Mouse (Mus musculus) splenic B cell, adult 2 months (primary cell): Measurements from ENCODE around the gene Rab11a.

Experiments used
- DNase-seq: peaks from one replicate; pipeline ENCODE4 v3.0.0-alpha.2; 2011; ENCODE audit warnings: low read depth, low spot score
- H3K27me3 ChIP-seq: 2 replicates; pipeline ENCODE4 v1.6.1; 2012; ENCODE audit warnings: mild to moderate bottlenecking, low read length, moderate library complexity, mixed read lengths; ENCODE audit not compliant: control insufficient read depth, poor library complexity, insufficient read depth, severe bottlenecking
- H3K36me3 ChIP-seq: 2 replicates; pipeline ENCODE4 v1.6.1; 2012; ENCODE audit warnings: mild to moderate bottlenecking, low read length, moderate library complexity, mixed read lengths; ENCODE audit not compliant: control insufficient read depth, poor library complexity, insufficient read depth, severe bottlenecking

Rab11a gene

DNA sequence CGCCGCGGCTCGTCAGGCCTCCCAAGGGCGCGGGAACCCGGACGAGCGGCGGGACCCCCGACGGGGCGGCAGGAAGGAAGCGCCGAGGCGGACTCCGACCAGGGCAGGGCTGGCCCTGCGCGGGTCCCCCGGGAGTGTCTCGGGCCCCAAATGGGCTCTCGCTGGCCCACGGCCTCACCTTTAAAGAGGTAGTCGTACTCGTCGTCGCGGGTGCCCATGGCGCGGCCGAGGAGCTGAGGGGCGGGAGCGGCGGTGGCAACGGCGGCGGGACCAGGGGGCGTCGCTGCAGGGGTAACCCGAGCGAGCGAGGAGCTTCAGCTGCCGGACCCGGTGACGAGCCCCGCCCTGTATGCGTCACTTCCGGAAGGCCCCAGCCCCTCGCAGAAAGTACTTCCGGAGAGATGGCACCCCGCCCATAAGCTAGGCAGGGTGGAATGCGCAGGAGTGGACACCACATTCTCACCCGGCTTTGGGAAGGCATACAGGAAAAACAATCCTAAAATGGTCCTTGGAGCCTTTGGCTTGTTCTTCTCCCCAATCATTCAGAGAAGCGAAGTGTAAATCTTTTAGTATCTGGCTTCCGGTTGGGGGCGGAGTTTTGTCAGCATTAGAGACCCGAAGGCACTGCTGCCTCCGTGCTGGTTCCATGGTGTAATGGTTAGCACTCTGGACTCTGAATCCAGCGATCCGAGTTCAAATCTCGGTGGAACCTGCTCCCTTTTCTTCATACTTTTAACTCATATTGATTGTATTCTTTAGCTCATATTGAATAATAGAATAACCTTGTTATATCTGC, at the start of gene Rab11a:
Rab11a (minus strand) TSS at position 353 of the 796 bp plus-strand sequence.
- DNase-seq, result peak; percentile 97
- Histone ChIP-seq H3K36me3 (no peaks in the 10 kb centered on the region), H3K27me3 (no peaks in the 10 kb centered on the region)

- Histone ChIP-seq H3K36me3 (no peaks in the 10 kb centered on the region), H3K27me3 (no peaks in the 10 kb centered on the region)
- DNase-seq, result no peak
These were observed 48.8 kb upstream of the Rab11a start for GRCm38 (mm10) chr9:64786216-64786905.

DNA sequence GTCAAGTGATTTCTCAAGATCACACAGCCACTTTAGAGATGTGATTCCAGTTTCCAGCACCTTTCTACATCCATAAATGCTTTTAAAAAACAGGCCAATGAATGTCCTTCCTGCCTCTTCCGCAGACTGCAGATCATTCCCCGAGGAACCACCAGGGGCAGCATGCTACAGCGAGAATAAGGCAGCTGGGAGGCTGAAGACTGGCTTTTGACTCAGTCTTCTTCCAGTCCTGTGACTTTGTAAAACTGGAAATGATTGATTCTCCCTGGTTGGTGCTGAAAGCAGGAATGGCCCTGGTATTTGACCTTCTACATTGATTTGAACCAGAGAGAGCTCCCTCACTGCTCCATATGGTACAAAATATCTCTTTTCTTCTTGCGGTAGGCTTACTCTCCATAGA, 47.3 kb upstream of the Rab11a start:
- Histone ChIP-seq H3K36me3 (no peaks in the 10 kb centered on the region), H3K27me3 (no peaks in the 10 kb centered on the region)
- DNase-seq, result peak; percentile 89

GRCm38 (mm10) chr9:64783511-64783910, 46.0 kb upstream of the Rab11a start:
- H3K36me3 ChIP-seq, result no peaks in the 10 kb centered on the region
- DNase-seq, result no peak
- no peaks in the 10 kb centered on the region for H3K27me3 ChIP-seq

DNA sequence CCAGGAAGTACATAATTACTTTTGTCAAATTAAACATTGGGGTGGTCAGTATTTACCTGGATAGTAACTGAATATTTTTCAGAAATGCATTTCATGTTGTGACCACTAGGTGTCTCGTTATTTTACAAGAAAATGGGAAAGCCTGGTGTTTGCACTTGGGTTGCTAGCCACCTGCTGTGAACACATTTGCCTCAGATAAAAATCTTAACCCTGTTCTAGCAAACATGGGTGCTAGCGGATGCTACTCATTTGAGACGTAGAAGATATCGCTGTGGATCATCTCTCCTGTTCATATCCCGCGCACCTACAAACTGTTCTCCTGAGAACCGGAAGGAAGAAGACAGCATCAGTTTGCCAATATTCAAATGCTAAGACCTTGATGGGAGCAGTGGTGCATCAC, 42.1 kb upstream of the Rab11a start:
- Histone ChIP-seq H3K36me3 (no peaks in the 10 kb centered on the region), H3K27me3 (no peaks in the 10 kb centered on the region)
- DNase-seq, result peak; percentile 77

GRCm38 (mm10) chr9:64778151-64778550, 40.6 kb upstream of the Rab11a start:
- DNase-seq, result no peak
- Histone ChIP-seq H3K36me3 (no peaks in the 10 kb centered on the region), H3K27me3 (no peaks in the 10 kb centered on the region)

GRCm38 (mm10) chr9:64777441-64777987, 40.0 kb upstream of the Rab11a start:
- no peaks in the 10 kb centered on the region for H3K36me3 ChIP-seq
- DNase-seq, result no peak
- no peaks in the 10 kb centered on the region for H3K27me3 ChIP-seq

DNA sequence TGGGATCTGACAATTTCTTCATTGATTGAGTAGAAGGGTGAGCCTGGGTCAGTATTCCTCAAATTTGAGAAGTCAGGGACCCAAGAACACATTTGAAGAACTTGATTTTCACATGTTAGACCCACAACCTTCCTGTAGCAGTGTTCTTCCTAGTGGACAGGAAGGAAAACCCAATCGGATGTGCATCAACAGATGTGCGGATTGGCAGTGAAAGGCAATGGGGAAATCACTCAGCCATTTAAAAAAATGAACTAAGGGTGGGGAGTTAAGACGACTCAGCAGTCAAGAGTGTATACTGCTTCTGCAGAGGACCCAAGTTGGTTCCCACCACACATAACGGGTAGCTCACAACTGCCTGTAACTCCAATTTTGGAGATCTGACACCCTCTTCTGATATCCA, 37.9 kb upstream of the Rab11a start:
- H3K36me3 ChIP-seq, result no peaks in the 10 kb centered on the region
- H3K27me3 ChIP-seq, result no peaks in the 10 kb centered on the region
- no peak for DNase-seq

- Histone ChIP-seq H3K36me3 (no peaks in the 10 kb centered on the region), H3K27me3 (no peaks in the 10 kb centered on the region)
- DNase-seq, result no peak
These were observed 37.3 kb upstream of the Rab11a start for GRCm38 (mm10) chr9:64774883-64775282.

DNA sequence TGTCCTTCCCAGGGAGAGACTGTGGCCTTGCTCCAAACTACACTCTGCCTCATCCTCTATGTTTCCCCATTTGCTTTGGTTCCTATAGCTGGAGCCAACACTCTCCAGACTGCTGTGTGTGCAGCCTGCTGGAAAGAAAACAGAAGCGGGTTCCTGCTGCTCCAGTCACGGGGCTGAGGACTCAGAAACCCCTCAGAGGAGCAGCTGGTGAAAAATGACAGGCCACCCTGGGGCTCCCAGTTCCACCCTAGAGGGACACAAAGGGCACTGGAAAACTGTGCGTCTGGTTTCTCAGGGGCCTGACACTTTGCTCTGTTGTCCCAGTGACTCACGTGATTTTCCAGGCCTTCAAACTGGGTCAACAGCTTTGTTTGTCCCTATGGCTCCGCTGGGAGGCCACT, 36.9 kb upstream of the Rab11a start:
- DNase-seq, result no peak
- Histone ChIP-seq H3K27me3 (no peaks in the 10 kb centered on the region), H3K36me3 (no peaks in the 10 kb centered on the region)

DNA sequence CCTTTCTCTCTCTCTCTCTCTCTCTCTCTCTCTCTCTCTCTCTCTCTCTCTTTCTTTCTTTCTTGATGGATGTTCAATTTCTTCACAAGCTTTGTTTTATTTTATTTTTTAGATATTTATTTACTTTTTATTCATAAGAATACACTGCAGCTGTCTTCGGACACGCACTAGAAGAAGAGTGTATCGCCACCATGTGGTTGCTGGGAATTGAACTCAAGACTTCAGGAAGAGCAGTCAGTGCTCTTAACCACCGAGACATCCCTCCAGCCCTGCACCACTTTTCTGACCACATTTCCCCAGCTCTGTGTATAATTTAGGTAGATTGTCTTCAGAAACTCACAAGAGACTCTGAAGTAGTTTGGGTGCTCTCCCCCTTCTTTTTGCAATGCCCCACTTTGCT, 36.4 kb upstream of the Rab11a start:
- Histone ChIP-seq H3K36me3 (no peaks in the 10 kb centered on the region), H3K27me3 (no peaks in the 10 kb centered on the region)
- no peak for DNase-seq

DNA sequence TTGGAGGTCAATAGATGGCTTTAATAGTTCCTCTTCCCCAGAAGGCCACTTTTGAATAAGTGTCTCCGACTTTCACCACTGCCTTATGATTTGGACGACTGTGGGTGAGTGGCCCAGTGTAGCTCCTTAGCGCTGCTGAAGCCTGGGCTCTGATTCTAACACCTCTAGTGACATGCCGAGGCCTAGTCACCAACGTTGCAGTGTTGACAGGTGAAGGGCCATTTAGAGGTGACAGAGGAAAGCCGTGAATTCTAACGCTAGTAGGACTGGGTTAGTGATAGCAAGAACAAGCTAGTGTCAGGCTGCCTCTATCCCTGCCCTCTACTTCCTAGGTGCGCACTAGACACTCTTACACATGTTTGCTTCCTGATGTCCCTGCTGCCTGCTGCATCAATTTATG, 35.7 kb upstream of the Rab11a start:
- H3K27me3 ChIP-seq, result no peaks in the 10 kb centered on the region
- no peaks in the 10 kb centered on the region for H3K36me3 ChIP-seq
- no peak for DNase-seq

GRCm38 (mm10) chr9:64771236-64771635, 33.7 kb upstream of the Rab11a start:
- no peaks in the 10 kb centered on the region for H3K27me3 ChIP-seq
- no peaks in the 10 kb centered on the region for H3K36me3 ChIP-seq
- DNase-seq, result no peak

GRCm38 (mm10) chr9:64770411-64770849, 32.9 kb upstream of the Rab11a start:
- Histone ChIP-seq H3K27me3 (no peaks in the 10 kb centered on the region), H3K36me3 (no peaks in the 10 kb centered on the region)
- DNase-seq, result no peak

GRCm38 (mm10) chr9:64769911-64770310, 32.4 kb upstream of the Rab11a start:
- no peak for DNase-seq
- no peaks in the 10 kb centered on the region for H3K27me3 ChIP-seq
- H3K36me3 ChIP-seq, result no peaks in the 10 kb centered on the region
